Mouse (Mus musculus) myocyte (in vitro differentiated cells): ENCODE measurements around the gene Pck1.

Experiments used
- CEBPB ChIP-seq: IDR thresholded peaks from 2 replicates; pipeline ENCODE4 v1.6.1; 2011; ENCODE audit warnings: mild to moderate bottlenecking, moderate library complexity; ENCODE audit not compliant: poor library complexity, insufficient read depth, severe bottlenecking
- MAX ChIP-seq: IDR thresholded peaks from one replicate; pipeline ENCODE4 v1.6.1; 2011; ENCODE audit warnings: low read depth, mild to moderate bottlenecking, control low read depth
- POLR2A ChIP-seq: IDR thresholded peaks from one replicate; pipeline ENCODE4 v1.6.1; 2011; ENCODE audit warnings: low read depth, mild to moderate bottlenecking, control low read depth, moderate library complexity; ENCODE audit not compliant: insufficient read length
- POLR2AphosphoS2 ChIP-seq: IDR thresholded peaks from one replicate; pipeline ENCODE4 v1.6.1; 2011; ENCODE audit warnings: low read depth, control low read depth; ENCODE audit not compliant: insufficient read length
- USF1 ChIP-seq: IDR thresholded peaks from one replicate; pipeline ENCODE4 v1.6.1; 2011; ENCODE audit warnings: low read depth, mild to moderate bottlenecking, control low read depth, moderate library complexity

DNA sequence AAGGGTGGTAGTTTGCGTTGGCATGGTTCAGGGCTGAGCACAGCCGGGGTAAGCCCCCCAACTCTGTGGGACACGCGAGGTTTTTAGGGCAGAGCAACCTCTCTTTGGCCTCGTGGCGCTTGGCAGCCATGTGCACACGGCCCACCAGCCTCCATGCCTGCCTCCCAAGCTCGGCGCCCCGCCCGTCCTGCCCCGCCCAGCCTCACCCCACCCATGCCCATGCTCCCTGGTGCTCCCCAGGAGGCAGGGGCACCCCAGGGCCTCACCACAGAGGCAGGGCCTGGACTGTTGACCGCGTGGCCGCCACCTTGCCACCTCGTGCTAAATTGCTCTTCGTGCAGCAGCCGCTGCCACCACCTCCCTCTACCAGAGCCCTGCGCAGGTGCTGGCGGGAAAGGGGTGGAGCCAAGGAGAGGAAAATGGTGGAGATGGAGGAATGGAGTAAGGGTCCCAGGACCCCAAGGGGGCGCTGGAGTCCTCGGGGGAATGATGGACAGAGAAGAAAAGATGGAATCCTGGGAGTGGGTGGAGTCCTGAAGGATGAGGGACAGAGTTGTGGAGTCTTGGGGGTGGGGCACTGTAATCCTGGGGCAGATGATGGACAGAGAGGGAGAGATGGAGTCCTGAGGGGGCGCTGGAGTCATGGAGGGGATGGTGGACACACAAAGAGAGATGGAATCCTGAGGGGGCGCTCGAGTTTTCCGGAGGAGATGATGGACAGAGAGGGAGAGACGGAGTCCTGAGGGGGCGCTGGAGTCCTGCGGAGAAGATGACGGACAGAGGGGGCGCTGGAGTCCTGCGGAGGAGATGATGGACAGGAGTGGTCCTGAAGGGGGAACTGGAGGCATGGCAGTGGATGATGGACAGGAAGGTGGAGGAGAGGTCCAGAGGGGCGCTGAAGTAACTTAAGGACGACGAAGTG is 33.6 kb upstream of the Pck1 start, which contains the start of gene Ctcfl:
- TF ChIP-seq POLR2AphosphoS2, result no peak
- no peak for TF ChIP-seq POLR2A
- no peak for TF ChIP-seq USF1
- TF ChIP-seq MAX, result no peak
- no peak for TF ChIP-seq CEBPB
